Mouse (Mus musculus): ENCODE data around the gene Rbm20.
A peak's percentile ranks its signal among the peaks of the same experiment; 100 is the strongest.

Gene Rbm20

GRCm38 (mm10) chr19:53717364-53717763 lies 40.3 kb downstream of the Rbm20 start:
- DNase-seq (ENCODE audit: low spot score) = no peak

GRCm38 (mm10) chr19:53722186-53722585 lies 45.1 kb downstream of the Rbm20 start:
- DNase-seq (ENCODE audit: low spot score) = no peak

GRCm38 (mm10) chr19:53724053-53724452 lies 46.9 kb downstream of the Rbm20 start:
- no peak for DNase-seq (ENCODE audit: low spot score)

- peak; percentile 51 for DNase-seq (ENCODE audit: low spot score)
Observed at GRCm38 (mm10) chr19:53726340-53726739, 49.2 kb downstream of the Rbm20 start.

GRCm38 (mm10) chr19:53726755-53727154 lies 49.6 kb downstream of the Rbm20 start:
- DNase-seq (ENCODE audit: low spot score) = no peak

GRCm38 (mm10) chr19:53727277-53727676 lies 50.2 kb downstream of the Rbm20 start:
- no peak for DNase-seq (ENCODE audit: low spot score)

GRCm38 (mm10) chr19:53727886-53728669 lies 51.0 kb downstream of the Rbm20 start:
- no peak for DNase-seq (ENCODE audit: low spot score)

- no peak for DNase-seq (ENCODE audit: low spot score)
Observed at GRCm38 (mm10) chr19:53729919-53730318, 52.8 kb downstream of the Rbm20 start.

GRCm38 (mm10) chr19:53731761-53732201 lies 54.7 kb downstream of the Rbm20 start:
- DNase-seq (ENCODE audit: low spot score) = peak; percentile 26

GRCm38 (mm10) chr19:53734845-53735244 lies 57.7 kb downstream of the Rbm20 start:
- DNase-seq (ENCODE audit: low spot score) = peak; percentile 28

GRCm38 (mm10) chr19:53738701-53739131 lies 61.6 kb downstream of the Rbm20 start:
- peak; percentile 30 for DNase-seq (ENCODE audit: low spot score)

- DNase-seq (ENCODE audit: low spot score) = no peak
Observed at GRCm38 (mm10) chr19:53739570-53740266, 62.6 kb downstream of the Rbm20 start.

GRCm38 (mm10) chr19:53740750-53741380 lies 63.8 kb downstream of the Rbm20 start:
- DNase-seq (ENCODE audit: low spot score) = no peak

- DNase-seq (ENCODE audit: low spot score) = peak; percentile 71
Observed at GRCm38 (mm10) chr19:53741902-53742301, 64.8 kb downstream of the Rbm20 start.

GRCm38 (mm10) chr19:53745354-53745753 lies 68.2 kb downstream of the Rbm20 start:
- no peak for DNase-seq (ENCODE audit: low spot score)

- no peak for DNase-seq (ENCODE audit: low spot score)
Observed at GRCm38 (mm10) chr19:53746116-53746515, 69.0 kb downstream of the Rbm20 start.

- no peak for DNase-seq (ENCODE audit: low spot score)
Observed at GRCm38 (mm10) chr19:53748236-53748775, 71.2 kb downstream of the Rbm20 start.

- no peak for DNase-seq (ENCODE audit: low spot score)
Observed at GRCm38 (mm10) chr19:53749326-53749725, 72.2 kb downstream of the Rbm20 start.

GRCm38 (mm10) chr19:53751420-53752185 lies 74.5 kb downstream of the Rbm20 start:
- peak; percentile 28 for DNase-seq (ENCODE audit: low spot score)

GRCm38 (mm10) chr19:53752993-53753392 lies 75.9 kb downstream of the Rbm20 start:
- no peak for DNase-seq (ENCODE audit: low spot score)

GRCm38 (mm10) chr19:53754421-53754830 lies 77.3 kb downstream of the Rbm20 start:
- DNase-seq (ENCODE audit: low spot score) = no peak

- DNase-seq (ENCODE audit: low spot score) = no peak
Observed at GRCm38 (mm10) chr19:53755346-53755745, 78.2 kb downstream of the Rbm20 start.

Data from embryo, embryonic 10.5 days (tissue).